Mouse (Mus musculus) heart, embryonic 16.5 days (tissue): ENCODE measurements around the gene Armh1. TPM values are rescaled to one million over a fixed set of nuclear protein-coding genes. Genes with fewer than 3 reads are reported as not detected.
A peak's percentile ranks its signal among the peaks of the same experiment; 100 is the strongest.

Source experiments
- ATAC-seq: fragments of 200-750 bp; cut with Nextera tagmentation; replicated peaks from 2 replicates; pipeline ENCODE4 v1.8.0; 2017; ENCODE audit warnings: moderate number of reproducible peaks; ENCODE audit not compliant: insufficient read depth, low FRiP score; ENCODE audit errors: extremely low read depth
- H3K27ac ChIP-seq: fragments of 300-500 bp; sonication (generic); 2 replicates; pipeline ENCODE4 v1.5.1; 2014; ENCODE audit warnings: mild to moderate bottlenecking, low read length, control low read depth, moderate library complexity
- H3K27me3 ChIP-seq: fragments of 300-500 bp; sonication (generic); 2 replicates; pipeline ENCODE4 v1.6.1; 2014; ENCODE audit warnings: low read length, mixed read lengths; ENCODE audit not compliant: control insufficient read depth, insufficient read depth
- H3K36me3 ChIP-seq: fragments of 300-500 bp; sonication (generic); 2 replicates; pipeline ENCODE4 v1.6.1; 2014; ENCODE audit not compliant: control insufficient read depth, insufficient read depth
- H3K4me1 ChIP-seq: fragments of 300-500 bp; sonication (generic); 2 replicates; pipeline ENCODE4 v1.6.1; 2014; ENCODE audit warnings: low read length, mixed read lengths; ENCODE audit not compliant: control insufficient read depth, insufficient read depth
- H3K4me2 ChIP-seq: fragments of 300-500 bp; sonication (generic); 2 replicates; pipeline ENCODE4 v1.6.1; 2014; ENCODE audit warnings: low read depth, mild to moderate bottlenecking, control low read depth, low read length
- H3K4me3 ChIP-seq: fragments of 300-500 bp; sonication (generic); 2 replicates; pipeline ENCODE4 v1.5.1; 2014; ENCODE audit warnings: mild to moderate bottlenecking, control low read depth, low read length
- H3K9ac ChIP-seq: fragments of 300-500 bp; sonication (generic); 2 replicates; pipeline ENCODE4 v1.6.1; 2014; ENCODE audit warnings: low read length, control low read depth
- H3K9me3 ChIP-seq: fragments of 300-500 bp; sonication (generic); replicated peaks from 2 replicates; pipeline ENCODE4 v1.6.1; 2016; ENCODE audit warnings: low read length; ENCODE audit not compliant: control insufficient read depth
- WGBS: fragments of 180-500 bp; shearing (Covaris S2); extraction: QIAGEN DNeasy Blood & Tissue Kit; methylation state at CpG from one replicate; pipeline ENCODE4 v1.1.7; 2014; 5-methylcytosine and 5-hydroxymethylcytosine counted together
- polyA plus RNA-seq: library from polyadenylated mRNA; unstranded; fragments of >200 nt; fragmentation: Nextera tagmentation; extraction: Ambion mirVana; gene quantifications from 2 replicates; pipeline ENCODE4 v1.2.1, GENCODE M21; 2015

Armh1 gene
- polyA plus RNA-seq, 1 experiment from 2014 or later, result 0.85 TPM

DNA sequence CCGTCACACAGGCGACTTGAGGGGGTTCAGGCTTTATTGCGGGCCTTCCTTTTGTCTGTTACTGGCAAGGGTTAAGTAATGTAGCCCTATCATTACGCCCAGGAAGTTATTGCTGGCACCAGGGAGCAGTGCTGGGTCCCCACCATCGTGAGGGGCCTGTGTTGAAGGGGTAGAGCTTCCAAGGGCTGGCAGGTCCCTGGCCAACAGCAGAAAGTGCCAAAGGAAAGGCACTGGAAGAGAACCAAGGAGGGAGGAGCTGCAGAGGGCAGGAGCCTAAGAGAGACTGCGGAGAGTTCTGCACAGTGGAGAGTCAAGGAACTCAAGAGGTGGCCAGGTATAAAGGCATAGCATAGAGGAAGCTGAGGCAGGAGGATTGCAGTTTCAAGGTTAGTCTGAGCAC is 2.7 kb upstream of the Armh1 start:
- H3K9ac ChIP-seq, result no peak overlapping the region; the same call in 1 of the 2 replicates
- H3K4me3 ChIP-seq, result no peak overlapping the region
- H3K4me2 ChIP-seq, result no peak overlapping the region
- H3K27ac ChIP-seq, result no peak overlapping the region
- WGBS, result 57% methylated on average over 6 of the region's 6 CpGs
- H3K27me3 ChIP-seq, result no peaks in the 10 kb centered on the region
- H3K9me3 ChIP-seq, result no peaks in the 10 kb centered on the region
- H3K36me3 ChIP-seq, result no peaks in the 10 kb centered on the region
- no peak for ATAC-seq
- peaks cover 28% of the 10 kb centered on the region for H3K4me1 ChIP-seq

DNA sequence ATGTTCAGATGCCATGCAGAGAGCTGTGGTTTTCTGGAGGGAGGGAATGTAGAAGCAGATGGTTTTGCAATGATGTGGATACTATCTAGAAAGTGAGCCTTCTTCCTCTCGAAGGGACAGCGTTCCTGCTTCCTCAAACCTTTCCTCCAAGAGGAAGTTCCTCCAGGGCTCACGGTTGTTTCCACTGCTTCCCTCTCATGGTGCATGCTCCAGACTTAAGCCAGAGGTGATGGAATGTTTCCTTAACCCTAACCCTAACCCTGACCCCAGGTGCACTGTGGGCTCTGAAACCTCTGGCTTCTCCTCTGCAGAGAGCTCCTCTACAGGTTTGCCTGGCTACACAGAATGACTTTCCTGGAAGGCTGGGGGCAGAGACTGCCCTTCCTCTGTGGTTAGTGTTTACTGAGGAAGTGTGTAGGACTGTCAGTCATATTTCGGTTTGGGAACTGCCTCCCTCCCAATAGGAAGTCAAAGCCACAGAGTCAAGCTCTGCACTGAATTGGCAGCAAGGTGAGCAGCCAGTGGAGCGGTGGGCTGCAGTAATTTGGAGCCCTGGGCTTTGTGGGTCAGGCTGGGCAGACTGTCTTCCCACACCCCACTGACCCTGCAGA is 2.2 kb upstream of the Armh1 start:
- peak overlapping the region; percentile 87; the same call in 1 of the 2 replicates for H3K27ac ChIP-seq
- H3K4me2 ChIP-seq, result peak overlapping the region; percentile 74; the same call in 1 of the 2 replicates
- 64% methylated on average over 5 of the region's 5 CpGs for WGBS

DNA sequence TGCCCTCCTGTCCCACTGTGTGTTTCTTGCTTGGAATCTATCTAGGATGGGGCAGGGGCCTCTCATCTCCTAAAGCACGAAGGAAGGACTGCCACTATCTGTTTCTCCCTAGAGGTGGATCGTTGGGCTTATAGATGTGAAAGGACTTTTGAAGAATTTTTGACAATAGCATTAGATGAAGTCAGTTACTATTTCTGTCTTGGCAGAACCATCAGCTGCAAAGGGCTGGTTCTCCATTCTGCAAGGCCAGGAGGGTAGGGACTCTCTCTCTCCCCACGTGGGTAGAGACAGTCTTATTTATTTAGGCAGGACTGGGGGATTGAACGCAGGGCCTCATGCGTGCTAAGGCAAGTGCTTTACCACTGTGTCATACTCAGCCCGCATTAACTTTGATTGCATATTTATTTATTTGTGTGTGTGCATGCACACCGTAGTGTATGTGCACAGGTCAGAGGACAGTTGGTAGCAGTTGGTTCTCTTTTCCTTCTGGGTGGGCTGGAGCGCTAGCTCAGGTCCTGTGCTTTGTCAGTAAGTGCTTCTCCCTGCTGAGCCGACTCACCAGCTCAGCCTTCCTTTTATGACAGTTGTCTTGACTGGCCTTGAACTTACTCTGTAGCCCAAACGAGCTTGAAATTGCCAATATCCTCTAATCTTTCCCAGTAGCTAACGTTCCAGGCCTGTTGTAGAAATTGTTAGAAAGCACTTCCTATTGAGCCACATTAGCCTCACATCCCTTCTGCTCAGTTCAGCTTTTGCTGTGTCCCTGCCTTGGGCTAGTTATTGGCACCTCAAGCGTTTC is 1.5 kb upstream of the Armh1 start:
- Histone ChIP-seq H3K36me3 (no peaks in the 10 kb centered on the region), H3K4me1 (peaks cover 28% of the 10 kb centered on the region), H3K9ac (peak overlapping the region; percentile 75), H3K27me3 (no peaks in the 10 kb centered on the region), H3K4me3 (0 out of 2 replicates have a peak overlapping the region, but pooled peaks have one; percentile 9), H3K4me2 (peak overlapping the region; percentile 74), H3K9me3 (no peaks in the 10 kb centered on the region), H3K27ac (peak overlapping the region; percentile 87)
- ATAC-seq, result no peak
- WGBS, result 49% methylated on average over 12 of the region's 12 CpGs

More for the DNA sequence above, 2.2 kb upstream of the Armh1 start:
- no peak for ATAC-seq
- no peaks in the 10 kb centered on the region for H3K27me3 ChIP-seq
- peaks cover 28% of the 10 kb centered on the region for H3K4me1 ChIP-seq
- H3K9me3 ChIP-seq, result no peaks in the 10 kb centered on the region
- no peak overlapping the region; the same call in 1 of the 2 replicates for H3K9ac ChIP-seq
- no peak overlapping the region for H3K4me3 ChIP-seq
- H3K36me3 ChIP-seq, result no peaks in the 10 kb centered on the region

DNA sequence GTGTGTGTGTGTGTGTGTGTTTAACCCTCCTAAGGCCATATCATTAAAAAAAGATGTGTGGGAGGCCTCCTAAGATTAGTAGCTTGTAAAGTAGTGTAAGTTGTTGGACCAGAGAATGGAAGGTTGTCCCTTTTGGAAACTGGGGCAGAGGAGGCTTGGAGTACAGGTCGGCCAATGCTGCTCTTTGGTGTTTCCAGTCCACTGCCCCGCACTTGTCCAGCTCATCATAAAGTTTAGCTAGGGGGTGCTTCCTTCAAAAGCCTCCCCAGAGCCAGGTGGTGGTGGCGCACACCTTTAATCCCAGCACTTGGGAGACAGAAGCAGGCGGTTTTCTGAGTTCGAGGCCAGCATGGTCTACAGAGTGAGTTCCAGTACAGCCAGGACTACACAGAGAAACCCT is 830 bp upstream of the Armh1 start:
- Histone ChIP-seq H3K4me1 (peaks cover 28% of the 10 kb centered on the region), H3K36me3 (no peaks in the 10 kb centered on the region), H3K4me3 (peak overlapping the region; percentile 64), H3K4me2 (peak overlapping the region; percentile 74), H3K9me3 (no peaks in the 10 kb centered on the region), H3K27ac (peak overlapping the region; percentile 87), H3K27me3 (no peaks in the 10 kb centered on the region), H3K9ac (peak overlapping the region; percentile 75)
- WGBS, result 86% methylated on average over 5 of the region's 5 CpGs
- no peak for ATAC-seq

DNA sequence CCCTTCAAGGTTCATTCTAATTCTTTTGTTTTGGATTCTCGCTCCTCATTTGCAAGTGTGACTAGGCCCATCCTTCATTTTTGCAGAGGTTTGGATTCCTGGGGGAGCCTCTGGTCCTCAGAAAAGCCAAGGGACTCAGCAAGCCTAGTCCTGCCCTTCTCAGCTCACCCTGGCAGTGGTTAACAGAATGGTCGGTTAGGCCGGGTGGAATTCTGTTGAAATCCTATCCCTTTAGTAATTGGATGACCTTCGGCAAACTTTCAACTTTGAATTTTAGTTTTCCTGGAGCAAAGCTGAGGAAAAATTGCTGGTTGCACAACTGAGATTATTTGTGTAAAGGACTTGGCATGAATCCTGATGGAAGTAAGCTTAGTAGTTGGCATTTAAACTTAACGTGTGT is 426 bp upstream of the Armh1 start:
- ATAC-seq, result peak; percentile 10; the same call in 1 of the 2 replicates
- 24% methylated on average over 5 of the region's 5 CpGs for WGBS

DNA sequence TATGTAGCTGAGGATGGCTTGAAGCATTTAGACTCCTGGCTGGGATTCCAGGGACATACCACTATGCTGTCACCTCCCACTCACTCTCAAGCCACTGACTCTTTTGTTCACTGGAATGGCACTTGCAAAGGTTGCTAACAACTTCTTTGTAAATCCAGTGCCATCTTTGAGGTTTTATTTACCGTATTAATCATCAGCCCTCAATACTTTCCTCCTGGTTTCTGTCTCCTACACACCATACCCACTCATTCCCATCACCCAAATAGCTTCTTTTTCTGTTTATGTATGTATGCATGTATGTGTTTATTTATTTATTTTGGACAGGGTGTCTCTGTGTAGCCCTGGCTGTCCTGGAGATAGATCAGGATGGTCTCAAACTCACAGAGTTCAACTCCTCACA is 943 bp downstream of the Armh1 start:
- H3K9ac ChIP-seq, result no peak overlapping the region
- H3K27me3 ChIP-seq, result no peaks in the 10 kb centered on the region
- no peaks in the 10 kb centered on the region for H3K9me3 ChIP-seq
- WGBS, result 86% methylated on average over 1 of the region's 1 CpGs
- no peak for ATAC-seq
- peak overlapping the region; percentile 74 for H3K4me2 ChIP-seq
- H3K27ac ChIP-seq, result no peak overlapping the region
- H3K4me1 ChIP-seq, result peaks cover 27% of the 10 kb centered on the region
- peak overlapping the region; percentile 64; the same call in 1 of the 2 replicates for H3K4me3 ChIP-seq
- no peaks in the 10 kb centered on the region for H3K36me3 ChIP-seq

More for the DNA sequence above, 426 bp upstream of the Armh1 start:
- Histone ChIP-seq H3K4me3 (peak overlapping the region; percentile 64), H3K27ac (peak overlapping the region; percentile 87), H3K36me3 (no peaks in the 10 kb centered on the region), H3K4me2 (peak overlapping the region; percentile 74), H3K4me1 (peaks cover 28% of the 10 kb centered on the region), H3K9me3 (no peaks in the 10 kb centered on the region), H3K27me3 (no peaks in the 10 kb centered on the region), H3K9ac (peak overlapping the region; percentile 75)

DNA sequence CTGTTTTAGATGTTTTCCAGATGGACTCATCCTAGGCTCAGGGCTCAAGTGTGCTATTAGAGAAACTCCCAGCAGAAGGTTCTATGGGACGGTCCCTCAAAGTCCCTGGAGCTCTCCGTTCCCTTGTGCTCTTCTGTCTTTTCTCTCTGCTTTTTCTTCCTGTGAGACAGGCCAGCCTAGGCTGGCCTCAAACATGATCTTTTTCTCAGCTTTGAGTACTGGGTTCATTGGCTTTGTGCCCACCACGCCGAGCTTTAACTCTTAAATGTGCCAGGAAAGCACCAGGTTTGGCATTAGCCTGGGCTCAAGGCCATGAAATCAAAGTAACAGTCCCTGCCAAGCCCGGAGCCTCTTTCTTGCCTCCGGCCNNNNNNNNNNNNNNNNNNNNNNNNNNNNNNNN is 11.1 kb downstream of the Armh1 start:
- Histone ChIP-seq H3K27ac (no peak overlapping the region), H3K4me1 (no peaks in the 10 kb centered on the region), H3K4me2 (no peak overlapping the region), H3K9ac (no peak overlapping the region), H3K36me3 (no peaks in the 10 kb centered on the region), H3K4me3 (no peak overlapping the region), H3K27me3 (no peaks in the 10 kb centered on the region), H3K9me3 (no peaks in the 10 kb centered on the region)
- 68% methylated on average over 6 of the region's 6 CpGs for WGBS
- no peak for ATAC-seq

DNA sequence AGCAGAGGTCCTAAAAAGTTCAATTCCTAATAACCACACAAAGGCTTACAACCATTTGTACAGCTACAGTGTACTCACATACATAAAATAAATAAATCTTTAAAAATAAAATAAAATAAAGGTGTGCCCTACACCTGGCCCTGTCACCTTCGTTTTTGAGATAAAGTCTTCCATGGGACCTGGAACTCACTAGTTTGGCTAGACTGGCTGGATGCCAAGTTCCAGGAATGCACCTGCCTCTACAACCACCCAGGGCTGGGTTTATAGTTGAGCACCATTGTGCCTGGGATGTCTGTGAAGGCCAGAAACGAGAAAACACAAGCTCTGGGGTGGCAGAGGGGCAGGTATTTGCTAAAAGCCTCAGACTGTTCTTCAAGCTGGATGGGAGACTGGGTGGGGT is 12.8 kb downstream of the Armh1 start:
- Histone ChIP-seq H3K9me3 (no peaks in the 10 kb centered on the region), H3K27me3 (no peaks in the 10 kb centered on the region), H3K36me3 (no peaks in the 10 kb centered on the region), H3K4me1 (no peaks in the 10 kb centered on the region), H3K4me2 (no peak overlapping the region), H3K9ac (no peak overlapping the region), H3K27ac (no peak overlapping the region), H3K4me3 (no peak overlapping the region)
- no peak for ATAC-seq
- 32% methylated on average over 2 of the region's 2 CpGs for whole genome bisulfite sequencing

DNA sequence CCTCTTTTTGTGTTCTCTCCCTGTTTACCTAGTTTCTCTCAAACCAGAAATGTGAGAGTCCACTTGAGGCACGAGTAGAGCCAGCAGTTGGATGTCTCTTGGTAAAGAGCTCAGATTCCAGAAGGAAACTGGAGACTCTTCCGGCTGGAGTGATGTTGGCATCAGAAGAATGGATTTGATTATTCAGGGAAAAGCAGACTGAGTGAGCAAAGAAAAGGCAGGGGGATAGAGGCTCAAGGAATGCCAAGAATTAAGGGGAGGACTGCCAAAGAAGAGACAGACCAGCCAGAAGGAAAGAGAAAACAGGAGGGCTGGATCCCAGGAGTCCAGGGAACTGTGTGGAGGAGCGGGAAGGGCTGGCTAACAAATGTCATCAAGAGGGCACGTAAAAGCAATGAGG is 16.1 kb downstream of the Armh1 start:
- WGBS, result 59% methylated on average over 4 of the region's 4 CpGs
- 0 out of 2 replicates have a peak overlapping the region, but pooled peaks have one; percentile 27 for H3K27ac ChIP-seq
- H3K36me3 ChIP-seq, result no peaks in the 10 kb centered on the region
- no peak overlapping the region for H3K4me3 ChIP-seq
- no peak for ATAC-seq
- H3K9me3 ChIP-seq, result no peaks in the 10 kb centered on the region
- H3K4me1 ChIP-seq, result no peaks in the 10 kb centered on the region
- no peak overlapping the region for H3K9ac ChIP-seq
- no peak overlapping the region for H3K4me2 ChIP-seq
- no peaks in the 10 kb centered on the region for H3K27me3 ChIP-seq
